Mouse (Mus musculus): Measurements from ENCODE around the gene Id3.

Id3 gene

GRCm38 (mm10) chr4:136147436-136148135 lies 4.3 kb downstream of the Id3 start:
- peak; percentile 46 for DNase-seq (ENCODE audit: low spot score)

- no peak for DNase-seq (ENCODE audit: low spot score)
Measured at GRCm38 (mm10) chr4:136148342-136149044, 5.2 kb downstream of the Id3 start.

GRCm38 (mm10) chr4:136149045-136149379 lies 5.7 kb downstream of the Id3 start:
- no peak for DNase-seq (ENCODE audit: low spot score)

- DNase-seq (ENCODE audit: low spot score): no peak
Measured at GRCm38 (mm10) chr4:136149734-136150133, 6.4 kb downstream of the Id3 start.

- no peak for DNase-seq (ENCODE audit: low spot score)
Measured at GRCm38 (mm10) chr4:136150596-136150995, 7.3 kb downstream of the Id3 start.

GRCm38 (mm10) chr4:136152821-136153220 lies 9.5 kb downstream of the Id3 start:
- no peak for DNase-seq (ENCODE audit: low spot score)

GRCm38 (mm10) chr4:136154462-136154861 lies 11.2 kb downstream of the Id3 start:
- no peak for DNase-seq (ENCODE audit: low spot score)

- DNase-seq (ENCODE audit: low spot score): no peak
Measured at GRCm38 (mm10) chr4:136158498-136158897, 15.2 kb downstream of the Id3 start.

- peak; percentile 87 for DNase-seq (ENCODE audit: low spot score)
Measured at GRCm38 (mm10) chr4:136159802-136160397, 16.6 kb downstream of the Id3 start.

GRCm38 (mm10) chr4:136163448-136163847 lies 20.2 kb downstream of the Id3 start:
- peak; percentile 92 for DNase-seq (ENCODE audit: low spot score)

- DNase-seq (ENCODE audit: low spot score): no peak
Measured at GRCm38 (mm10) chr4:136164981-136165380, 21.7 kb downstream of the Id3 start.

- DNase-seq (ENCODE audit: low spot score): no peak
Measured at GRCm38 (mm10) chr4:136167701-136168100, 24.4 kb downstream of the Id3 start.

GRCm38 (mm10) chr4:136170401-136170800 lies 27.1 kb downstream of the Id3 start:
- DNase-seq (ENCODE audit: low spot score): no peak

- DNase-seq (ENCODE audit: low spot score): peak; percentile 57
Measured at GRCm38 (mm10) chr4:136171455-136171854, 28.2 kb downstream of the Id3 start.

GRCm38 (mm10) chr4:136172011-136172541 lies 28.8 kb downstream of the Id3 start, which contains the start of gene E2f2:
E2f2 (plus strand) TSS chr4:136172394.
- DNase-seq (ENCODE audit: low spot score): peak; percentile 87

- peak; percentile 78 for DNase-seq (ENCODE audit: low spot score)
Measured at GRCm38 (mm10) chr4:136172542-136173209, 29.4 kb downstream of the Id3 start.

GRCm38 (mm10) chr4:136173210-136173715 lies 30.0 kb downstream of the Id3 start:
- peak; percentile 66 for DNase-seq (ENCODE audit: low spot score)

GRCm38 (mm10) chr4:136174216-136175193 lies 31.2 kb downstream of the Id3 start:
- DNase-seq (ENCODE audit: low spot score): peak; percentile 48

GRCm38 (mm10) chr4:136176022-136176552 lies 32.8 kb downstream of the Id3 start:
- DNase-seq (ENCODE audit: low spot score): no peak

- peak; percentile 72 for DNase-seq (ENCODE audit: low spot score)
Measured at GRCm38 (mm10) chr4:136177244-136177611, 33.9 kb downstream of the Id3 start.
